Mouse (Mus musculus): Measurements from ENCODE around the gene Snx10.

Gene Snx10

DNA sequence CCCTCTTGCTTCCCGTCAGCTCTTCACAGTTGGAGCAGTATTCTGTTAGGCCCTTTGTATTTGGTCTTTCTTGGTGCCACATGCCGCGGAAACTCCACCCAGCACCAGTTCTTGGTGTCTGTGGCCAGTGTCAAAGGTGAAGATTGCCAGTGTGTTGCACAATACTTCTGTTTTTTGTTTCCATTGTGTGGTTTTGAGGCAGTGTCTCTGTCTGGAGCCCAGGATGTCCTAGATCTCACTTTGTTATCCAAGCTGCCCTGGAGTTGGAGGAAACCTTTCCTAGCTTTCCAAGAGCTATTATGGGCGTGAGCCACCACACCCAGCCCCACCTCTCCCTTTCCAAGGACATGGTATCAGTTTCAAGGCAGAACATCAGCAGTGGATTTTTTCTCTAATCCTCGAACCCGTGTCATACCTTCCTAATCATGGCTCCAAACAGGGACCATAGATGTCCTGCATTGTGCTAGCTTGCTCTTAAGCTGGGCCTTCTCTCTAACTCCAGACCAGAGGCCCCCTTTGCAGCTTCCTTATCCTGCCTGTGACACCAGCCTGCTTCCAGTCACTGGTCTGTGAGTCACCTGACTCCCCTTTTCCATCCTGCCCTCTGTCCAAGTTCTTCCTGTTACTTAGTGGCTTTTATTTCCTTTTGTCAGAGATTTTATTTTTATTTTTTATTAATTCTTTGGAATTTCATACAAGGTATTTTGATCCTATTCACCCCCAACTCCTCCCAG is 9.9 kb downstream of the Snx10 start:
- peak in 1 of 2 experiments; percentile 23 for DNase-seq (ENCODE audit: low spot score in 2 of 2)

DNA sequence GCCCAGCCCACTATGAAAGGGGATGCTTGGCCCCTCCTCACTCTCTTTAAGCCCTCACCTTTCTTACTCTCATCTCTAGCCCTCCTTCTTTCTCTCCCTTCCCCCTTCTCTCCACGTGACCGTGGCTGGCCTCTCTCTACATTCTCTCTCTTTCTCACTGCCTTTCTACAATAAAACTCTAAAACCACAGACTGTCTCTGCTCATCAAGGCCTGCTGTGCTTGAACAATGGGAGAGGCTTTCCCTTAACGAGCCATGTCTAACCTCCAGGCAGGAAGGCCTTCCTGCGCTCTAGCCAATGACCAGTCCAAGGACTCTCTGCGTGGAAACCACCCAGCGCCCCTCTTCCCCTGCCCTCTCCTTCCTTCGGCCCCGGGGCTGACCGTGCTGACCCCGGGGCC is 11.9 kb downstream of the Snx10 start:
- no peak for DNase-seq (ENCODE audit: low spot score in 2 of 2)

DNA sequence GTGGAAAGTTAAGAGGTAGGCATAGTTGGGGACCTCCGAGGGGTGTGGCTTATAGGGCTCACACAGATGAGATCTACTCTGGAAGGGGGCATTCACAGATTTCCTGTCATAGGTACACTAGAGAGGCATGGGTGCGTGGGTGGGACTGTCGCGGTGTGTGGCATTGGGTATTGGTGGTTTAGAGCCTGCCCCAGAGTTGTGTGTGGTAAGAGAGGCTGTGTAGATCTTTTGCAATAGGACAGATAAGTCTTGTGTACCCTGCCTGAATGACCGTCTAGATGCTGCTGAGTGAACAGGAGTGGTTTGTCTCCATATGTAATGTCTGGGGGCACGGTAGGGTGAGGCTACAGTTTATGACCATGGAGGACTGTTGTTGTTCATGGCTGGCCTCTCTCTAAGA is 16.8 kb downstream of the Snx10 start:
- no peak for DNase-seq (ENCODE audit: low spot score in 2 of 2)

DNA sequence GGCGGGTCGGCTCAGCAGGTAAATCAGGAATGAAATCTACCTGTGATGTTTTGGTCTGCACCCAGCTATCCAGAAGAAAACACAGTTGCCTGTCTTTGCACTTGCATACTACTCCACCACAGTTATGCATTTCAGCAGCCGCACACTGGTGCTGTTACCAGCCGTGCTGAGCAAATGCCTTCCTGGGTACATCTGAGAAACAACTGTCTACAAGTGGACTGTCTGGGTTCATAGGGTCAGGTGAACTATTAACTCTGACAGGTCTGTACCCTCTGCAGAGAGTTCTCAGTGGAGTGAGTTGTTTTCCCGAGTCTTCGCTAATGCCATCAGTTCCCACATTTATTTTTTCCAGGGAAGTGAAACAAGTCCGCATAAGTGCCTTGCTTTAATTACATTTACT is 17.7 kb downstream of the Snx10 start:
- no peak for DNase-seq (ENCODE audit: low spot score in 2 of 2)

DNA sequence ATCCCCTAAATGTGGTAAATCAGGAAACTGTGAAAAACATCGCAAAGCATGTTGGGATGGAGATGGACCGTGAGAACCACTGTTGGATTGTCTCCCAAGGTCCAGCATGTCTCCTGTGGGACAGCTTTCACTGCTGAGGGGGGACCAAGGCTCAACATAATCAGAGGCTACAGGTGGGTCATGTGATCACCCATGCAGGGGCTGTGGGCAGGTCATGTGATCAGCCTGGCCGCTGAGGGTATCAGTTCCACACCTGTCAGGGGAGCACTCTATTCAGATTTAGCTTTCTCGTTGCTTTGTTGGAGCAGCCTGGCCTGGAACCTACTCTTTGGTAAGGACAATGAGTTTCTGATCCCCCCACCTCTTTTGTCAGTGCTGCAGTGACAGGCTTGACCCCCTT is 18.4 kb downstream of the Snx10 start:
- no peak for DNase-seq (ENCODE audit: low spot score in 2 of 2)

DNA sequence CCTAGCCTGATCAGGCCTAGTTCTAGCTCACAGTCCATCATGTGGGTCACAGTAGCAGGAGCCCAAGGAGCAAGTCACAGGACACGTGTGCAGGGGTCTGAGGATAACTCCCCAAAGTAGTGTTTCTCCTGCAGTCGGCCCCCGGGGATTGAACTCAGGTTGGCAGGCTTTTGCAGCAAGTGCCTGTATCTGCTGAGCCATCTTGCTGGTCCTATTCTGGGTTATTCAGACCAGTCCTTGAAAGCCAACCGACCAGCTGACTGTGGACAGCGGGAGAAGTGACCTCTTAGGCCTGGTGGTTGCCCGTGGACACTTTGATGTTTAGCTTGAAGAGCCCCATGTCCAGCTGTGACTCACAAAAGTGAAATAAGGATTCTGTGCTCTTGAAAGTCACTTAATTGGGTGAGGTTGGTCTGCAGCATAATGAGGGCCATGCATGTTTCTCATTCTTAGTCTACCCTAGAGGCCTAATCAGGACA is 20.0 kb downstream of the Snx10 start:
- no peak for DNase-seq (ENCODE audit: low spot score in 2 of 2)

DNA sequence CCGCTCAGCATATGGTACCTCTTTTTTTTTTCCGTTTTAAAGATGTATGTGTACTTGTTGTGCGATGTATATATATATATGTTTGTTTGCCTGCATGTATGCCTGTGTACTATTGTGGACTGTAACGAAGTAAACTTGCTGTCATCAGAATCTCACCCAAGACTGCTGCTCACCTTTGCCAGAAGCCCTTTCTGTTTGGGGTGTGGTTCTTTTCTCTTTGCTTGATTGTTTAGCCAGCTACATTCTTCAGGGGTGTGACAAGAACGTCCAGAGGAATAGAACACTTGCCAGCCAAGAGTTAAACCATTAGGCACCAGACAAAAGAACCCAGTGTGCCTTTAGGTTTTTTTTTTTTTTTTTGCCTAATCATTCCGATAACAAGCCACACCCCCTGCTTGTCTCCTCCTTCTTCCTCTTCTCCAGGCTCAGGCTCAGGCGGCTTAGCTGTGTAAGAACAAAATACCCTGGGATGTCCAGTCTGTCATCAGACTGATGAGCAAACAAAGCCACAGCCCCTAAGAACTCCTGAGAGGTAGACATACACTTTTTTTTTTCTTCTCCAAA is 20.5 kb downstream of the Snx10 start:
- peak; percentile 62 to 64 for DNase-seq (ENCODE audit: low spot score in 2 of 2)

DNA sequence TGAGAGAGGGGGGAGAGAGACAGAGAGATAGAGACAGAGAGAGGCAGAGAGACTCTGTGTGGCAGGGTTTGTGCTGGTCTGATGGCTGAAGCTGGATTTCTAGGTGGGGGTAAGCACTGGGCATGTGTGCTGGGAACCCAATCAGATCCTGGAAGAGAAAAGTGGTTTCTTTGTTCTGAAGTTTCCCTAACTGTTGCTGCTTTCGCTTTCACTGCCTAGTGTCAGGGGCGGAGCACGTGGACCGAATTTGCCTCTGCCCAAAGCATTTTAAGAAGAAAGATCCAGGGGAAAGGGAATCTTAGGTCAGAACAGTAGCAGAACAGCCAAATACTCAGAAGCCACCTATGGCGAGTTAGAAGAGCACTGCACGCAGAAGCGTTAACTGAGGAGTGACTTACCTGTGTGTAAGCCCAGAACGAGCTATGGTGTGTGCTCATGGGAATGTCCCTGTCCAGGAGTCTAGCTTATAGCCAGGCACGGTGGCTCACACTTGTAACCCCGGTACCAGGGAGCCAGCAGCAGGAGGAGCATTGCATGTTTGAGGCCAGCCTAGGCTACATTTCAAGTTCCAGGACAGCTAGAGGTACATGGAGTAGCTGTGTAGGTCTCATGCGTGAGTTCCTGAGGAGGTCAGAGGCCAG is 21.6 kb downstream of the Snx10 start:
- DNase-seq (ENCODE audit: low spot score in 2 of 2), result peak; percentile 75 to 85

DNA sequence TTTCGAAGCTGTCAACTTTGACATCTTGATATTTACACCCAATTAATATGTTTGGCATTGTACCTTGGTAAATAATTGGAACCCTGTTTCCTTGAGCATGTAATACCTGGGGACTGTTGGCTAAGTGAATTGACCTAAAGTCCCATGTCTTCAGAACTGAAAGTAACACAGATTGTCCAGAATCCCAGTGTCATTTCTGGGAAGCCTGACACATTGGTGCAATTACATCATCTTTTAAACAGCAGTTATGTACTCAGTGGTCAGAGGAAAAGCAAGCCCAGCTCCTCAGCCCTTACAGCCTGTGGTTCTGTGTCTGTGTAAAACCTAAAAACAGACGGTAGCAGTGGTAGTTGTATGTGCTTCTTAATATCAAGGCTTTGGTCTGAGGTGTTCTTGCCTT is 22.4 kb downstream of the Snx10 start:
- no peak for DNase-seq (ENCODE audit: low spot score in 2 of 2)

DNA sequence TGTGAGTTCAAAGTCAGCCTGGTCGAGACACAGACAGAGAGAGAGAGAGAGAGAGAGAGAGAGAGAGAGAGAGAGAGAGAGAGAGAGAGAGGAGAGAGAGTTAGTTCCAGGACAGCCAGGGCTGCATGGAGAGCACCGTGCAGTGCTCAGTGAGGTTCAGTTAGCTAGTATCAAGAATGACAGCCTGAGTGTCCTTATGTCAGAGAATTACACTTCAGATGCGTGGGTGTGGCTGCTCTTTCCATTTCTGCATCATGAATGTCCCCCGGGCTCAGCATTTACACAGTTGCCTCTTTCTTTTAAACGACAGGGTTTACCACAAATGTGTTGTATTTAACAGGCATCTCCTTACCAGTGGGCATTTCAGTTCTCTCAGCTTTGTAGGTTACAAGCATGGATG is 25.1 kb downstream of the Snx10 start:
- no peak for DNase-seq (ENCODE audit: low spot score in 2 of 2)

DNA sequence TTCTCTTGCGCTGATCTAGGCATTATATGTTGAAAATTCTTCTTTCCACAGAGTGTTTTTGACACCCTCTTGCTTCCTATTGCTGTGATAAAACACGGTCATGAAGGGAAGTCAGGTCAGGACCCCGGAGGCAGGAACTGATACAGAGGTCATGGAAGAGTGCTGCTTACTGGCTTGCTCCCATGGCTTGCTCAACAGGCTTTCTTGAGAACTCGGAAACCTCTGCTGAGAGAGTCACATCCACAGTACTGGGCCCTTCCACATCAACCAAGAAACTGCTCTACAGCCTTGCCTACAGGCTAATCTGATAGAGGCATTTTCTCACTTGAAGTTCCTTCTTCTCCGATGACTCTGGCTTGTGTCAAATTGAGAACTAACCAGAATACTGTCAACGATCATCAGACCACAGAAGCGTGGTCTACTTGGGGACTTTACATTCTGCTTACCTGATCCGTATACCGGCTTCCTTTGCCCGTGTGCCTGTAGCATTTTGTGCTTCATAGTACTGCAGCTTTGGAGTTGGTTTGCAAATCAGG is 27.6 kb downstream of the Snx10 start:
- no peak for DNase-seq (ENCODE audit: low spot score in 2 of 2)

DNA sequence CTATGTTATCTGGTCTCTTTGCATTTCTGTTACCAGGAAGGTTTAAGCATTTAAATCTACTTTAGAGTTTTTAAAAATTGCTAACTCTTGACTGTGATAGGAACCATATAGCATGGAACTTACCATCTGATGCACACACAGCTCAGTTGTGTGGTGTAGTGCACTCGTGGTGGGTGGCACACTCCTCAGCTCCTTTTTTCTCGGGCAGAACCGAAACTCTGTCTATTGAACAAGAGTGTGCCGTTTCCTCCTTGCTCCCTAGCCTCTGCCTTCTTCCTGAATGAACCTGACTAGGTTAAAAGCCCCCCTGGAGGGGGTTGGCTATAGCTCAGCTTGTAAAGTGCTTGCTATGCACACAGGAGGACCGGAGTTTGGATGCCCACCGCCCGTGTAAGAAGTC is 32.9 kb downstream of the Snx10 start:
- no peak for DNase-seq (ENCODE audit: low spot score in 2 of 2)

DNA sequence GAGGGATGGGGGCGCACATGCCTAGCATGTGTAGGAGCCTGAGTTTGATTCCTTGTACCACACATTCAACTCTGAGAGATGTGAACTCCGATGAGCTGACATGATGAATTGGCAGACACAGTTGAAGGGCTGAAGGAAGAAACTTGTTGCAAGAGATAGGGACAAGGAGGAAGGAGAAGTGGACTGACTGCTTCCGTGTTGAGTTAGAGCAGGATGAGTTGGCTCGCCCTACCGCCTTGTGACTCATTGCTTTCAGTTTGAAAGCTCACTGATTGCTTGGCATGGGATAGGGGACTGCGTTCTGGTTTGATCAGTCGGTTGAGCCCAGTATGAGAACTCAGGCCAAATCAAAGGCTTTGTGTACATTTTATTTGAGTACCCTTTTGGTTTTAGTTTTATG is 34.6 kb downstream of the Snx10 start:
- peak in 1 of 2 experiments; percentile 45 for DNase-seq (ENCODE audit: low spot score in 2 of 2)

DNA sequence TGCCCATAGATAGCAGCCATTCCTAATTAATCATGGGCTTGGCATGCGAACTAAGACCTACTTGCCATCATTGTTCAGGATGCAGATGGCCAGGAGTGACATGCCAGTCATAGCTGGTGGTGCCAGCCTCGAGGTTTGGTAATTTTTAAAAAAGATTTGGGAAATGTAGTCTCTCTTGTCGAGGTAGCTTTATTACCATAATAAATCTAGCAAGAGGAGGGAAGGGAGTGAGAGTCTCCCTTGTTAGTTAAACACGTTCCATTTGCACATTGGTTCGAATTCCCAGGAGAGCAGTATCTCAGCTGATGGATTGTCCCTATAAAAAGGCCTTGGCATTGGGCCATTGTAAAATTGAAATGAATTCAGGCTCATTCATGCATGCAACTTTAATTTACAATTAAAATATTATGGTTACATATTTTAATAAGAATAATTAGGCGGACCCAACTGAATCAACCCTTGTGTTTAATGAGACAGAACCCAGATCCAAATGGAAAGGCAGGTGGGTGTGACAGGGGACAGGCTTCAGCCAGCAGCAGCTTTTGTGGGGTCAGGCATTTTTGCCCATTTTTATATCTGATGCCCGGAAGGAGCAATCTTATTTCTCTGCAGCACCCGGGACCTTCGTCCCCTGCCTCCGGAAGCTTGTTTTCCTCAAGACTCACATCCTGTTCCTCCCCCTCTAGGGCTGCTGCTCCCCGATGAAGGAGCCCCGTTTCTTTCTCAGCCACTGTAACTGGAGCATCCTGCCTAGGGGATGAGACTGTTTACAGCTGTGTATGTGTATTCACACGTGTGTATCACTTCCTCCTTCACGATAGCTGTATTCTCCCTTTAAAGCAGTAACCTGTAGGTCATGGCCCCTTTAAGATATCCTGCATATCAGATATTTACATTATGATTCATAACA is 43.3 kb downstream of the Snx10 start:
- DNase-seq (ENCODE audit: low spot score in 2 of 2), result no peak

DNA sequence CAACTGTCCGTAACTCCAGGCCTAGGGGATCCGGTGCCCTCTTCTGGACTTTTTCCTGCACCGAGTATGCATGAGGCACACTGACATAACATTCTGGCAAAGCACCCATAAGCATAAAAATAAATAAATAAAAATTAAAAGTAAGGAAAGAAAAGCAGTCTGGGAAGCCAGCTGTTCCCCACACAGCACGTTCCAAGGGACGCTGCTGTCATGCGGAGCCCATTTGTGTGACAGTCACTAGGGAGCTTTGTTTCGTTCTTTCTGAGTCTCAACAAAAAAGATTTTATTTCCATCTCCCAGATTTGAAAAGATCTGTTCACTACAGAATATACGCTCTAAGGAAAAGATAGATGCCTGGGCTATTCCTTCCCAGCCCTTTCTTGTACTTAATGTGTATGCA is 45.4 kb downstream of the Snx10 start:
- DNase-seq (ENCODE audit: low spot score in 2 of 2), result no peak

DNA sequence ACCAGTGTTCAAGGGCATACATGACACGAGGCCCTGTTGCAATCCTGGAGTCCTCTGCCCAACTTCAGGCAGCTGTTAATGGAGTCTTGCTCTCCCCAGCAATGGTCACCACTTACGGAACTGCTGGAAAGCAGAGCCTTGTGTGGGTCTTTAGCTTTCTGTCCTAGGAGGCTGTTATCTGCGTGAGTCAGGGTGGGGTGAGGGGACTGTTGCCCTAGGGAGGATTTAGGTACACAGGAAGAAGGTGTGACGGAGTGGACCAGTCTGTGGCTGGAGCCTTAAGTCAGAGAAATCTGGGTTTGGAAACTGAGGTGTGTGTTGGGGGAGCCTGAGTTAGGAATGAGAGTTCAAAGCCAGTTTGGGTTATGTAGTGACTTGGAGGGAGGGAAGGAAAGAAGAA is 49.4 kb downstream of the Snx10 start:
- no peak for DNase-seq (ENCODE audit: low spot score in 2 of 2)

DNA sequence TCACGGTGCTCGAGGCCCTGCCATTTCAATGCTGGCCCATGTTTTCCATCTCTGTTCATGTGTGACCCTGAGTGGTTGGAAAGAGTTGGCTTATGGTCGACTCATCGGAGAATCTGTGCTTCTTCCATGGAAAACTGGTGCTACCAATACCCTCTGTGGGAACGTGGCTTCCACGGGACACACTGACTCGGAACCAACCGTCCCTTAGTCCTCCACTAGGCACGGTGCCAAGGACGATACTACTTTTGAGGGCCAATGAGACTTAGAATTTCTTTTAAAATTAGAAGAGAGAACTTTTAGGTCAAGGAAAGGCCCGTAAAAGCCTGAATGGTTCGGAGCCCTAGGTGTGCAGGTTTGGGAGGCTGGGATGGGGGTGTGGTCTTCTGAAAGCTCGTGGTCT is 50.4 kb downstream of the Snx10 start:
- no peak for DNase-seq (ENCODE audit: low spot score in 2 of 2)

DNA sequence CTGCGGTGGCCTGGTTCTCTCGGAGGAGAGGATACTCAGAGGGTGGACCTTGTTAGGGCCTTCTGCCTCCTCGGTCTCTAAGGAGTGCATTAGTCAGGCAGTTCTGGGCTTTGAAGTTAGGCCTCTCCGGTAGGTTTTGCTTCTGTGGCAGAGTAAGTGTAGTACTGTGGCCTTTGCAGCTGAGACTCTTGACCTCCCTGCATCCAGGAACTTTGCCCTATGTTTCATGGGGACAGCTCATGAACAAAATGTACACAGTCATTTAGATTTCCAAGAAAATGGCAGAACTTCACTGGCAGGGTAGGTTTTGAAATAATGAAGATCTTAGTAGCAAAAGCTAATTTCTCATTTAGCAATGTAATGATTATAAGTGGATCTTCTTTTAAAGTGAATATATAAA is 54.7 kb downstream of the Snx10 start:
- no peak for DNase-seq (ENCODE audit: low spot score in 2 of 2)

DNA sequence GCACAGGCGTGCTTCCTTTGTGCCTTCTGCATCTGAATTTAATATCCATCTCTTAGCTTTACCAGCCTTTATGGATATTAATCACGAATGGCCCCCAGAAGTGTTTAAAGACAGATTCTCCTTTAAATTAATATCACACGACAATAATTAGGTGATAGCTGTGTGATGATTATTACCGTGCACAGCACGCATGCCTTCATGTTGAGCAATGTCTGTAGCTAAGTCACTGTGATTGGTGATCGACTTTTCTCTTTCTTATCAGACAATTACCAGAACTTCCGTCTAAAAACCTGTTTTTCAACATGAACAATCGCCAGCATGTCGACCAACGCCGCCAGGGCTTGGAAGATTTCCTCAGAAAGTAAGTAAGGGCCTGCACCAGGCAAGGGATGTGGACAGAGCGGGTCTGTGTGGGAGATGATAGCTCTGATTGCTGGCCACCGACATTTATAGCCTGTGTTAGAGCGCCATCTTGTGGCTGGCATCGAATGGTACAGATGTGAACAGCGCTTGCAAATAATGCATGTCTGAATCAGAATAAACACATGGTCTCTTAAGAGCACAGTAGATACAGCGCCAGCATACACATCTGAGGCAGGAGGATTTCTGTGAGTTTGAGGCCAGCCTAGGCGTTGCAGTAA is 56.5 kb downstream of the Snx10 start:
- DNase-seq (ENCODE audit: low spot score in 2 of 2), result peak; percentile 41 to 75

DNA sequence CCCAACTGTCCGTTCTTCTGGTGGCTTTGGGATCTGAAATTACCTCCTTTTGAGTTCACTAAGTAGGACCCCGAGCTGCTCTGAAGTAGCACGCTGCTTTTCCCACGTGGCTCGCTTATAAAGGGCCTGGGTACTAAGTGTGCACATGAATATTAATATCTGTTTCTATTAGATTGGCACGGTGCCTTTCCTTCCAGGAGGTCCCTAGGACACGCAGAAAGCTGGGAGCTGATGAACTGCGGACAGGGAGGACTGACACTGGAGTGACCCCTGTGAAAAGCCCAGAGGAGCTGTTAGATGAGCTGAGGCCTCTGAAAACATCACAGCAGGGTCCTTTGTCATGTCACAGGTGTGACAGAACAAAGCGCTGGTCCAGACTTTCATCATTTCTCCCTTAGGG is 57.7 kb downstream of the Snx10 start:
- DNase-seq (ENCODE audit: low spot score in 2 of 2), result no peak

DNA sequence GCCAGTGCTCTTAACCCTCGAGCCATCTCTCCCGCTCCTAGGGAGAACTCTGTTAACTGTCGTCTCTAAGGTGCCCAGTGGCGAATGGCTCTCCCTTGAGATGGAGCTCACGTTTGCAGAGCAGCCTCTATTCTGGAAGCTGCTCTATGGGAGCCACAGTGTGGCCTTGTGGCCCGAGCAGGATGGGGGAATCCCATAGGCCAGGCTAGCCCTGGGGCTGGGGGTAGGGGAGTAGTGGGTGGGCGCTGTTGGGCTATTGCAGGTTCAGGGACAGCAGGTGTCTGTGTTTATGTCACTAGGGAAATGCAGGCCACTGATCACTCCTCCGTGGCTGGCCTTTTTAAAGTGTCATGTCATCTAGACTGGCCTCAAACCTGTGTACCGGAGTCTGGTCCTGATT is 58.4 kb downstream of the Snx10 start:
- DNase-seq (ENCODE audit: low spot score in 2 of 2), result no peak

Measured in heart, adult 9 months (tissue).